Mouse (Mus musculus) heart, embryonic 15.5 days (tissue): Measurements from ENCODE around the gene Snai1. TPM values are rescaled to one million over a fixed set of nuclear protein-coding genes. Genes with fewer than 3 reads are reported as not detected.

Experiments used
- ATAC-seq: fragments of 200-750 bp; cut with Nextera tagmentation; replicated peaks from 2 replicates; pipeline ENCODE4 v1.8.0; 2017; ENCODE audit warnings: low read depth, moderate TSS enrichment; ENCODE audit not compliant: insufficient number of reproducible peaks, insufficient read depth, low FRiP score
- H3K27ac ChIP-seq: fragments of 300-500 bp; sonication (generic); 2 replicates; pipeline ENCODE4 v1.5.1; 2015; ENCODE audit warnings: mild to moderate bottlenecking, inconsistent platforms
- H3K27me3 ChIP-seq: fragments of 300-500 bp; sonication (generic); 2 replicates; pipeline ENCODE4 v1.6.1; 2015; ENCODE audit warnings: inconsistent platforms
- H3K36me3 ChIP-seq: fragments of 300-500 bp; sonication (generic); 2 replicates; pipeline ENCODE4 v1.6.1; 2015; ENCODE audit warnings: mild to moderate bottlenecking, inconsistent platforms
- H3K4me1 ChIP-seq: fragments of 300-500 bp; sonication (generic); replicated peaks from 2 replicates; pipeline ENCODE4 v1.6.1; 2015; ENCODE audit warnings: inconsistent platforms
- H3K4me2 ChIP-seq: fragments of 300-500 bp; sonication (generic); 2 replicates; pipeline ENCODE4 v1.6.1; 2015; ENCODE audit warnings: inconsistent platforms, mild to moderate bottlenecking, moderate library complexity
- H3K4me3 ChIP-seq: fragments of 300-500 bp; sonication (generic); 2 replicates; pipeline ENCODE4 v1.5.1; 2015; ENCODE audit warnings: mild to moderate bottlenecking, inconsistent platforms
- H3K9ac ChIP-seq: fragments of 300-500 bp; sonication (generic); 2 replicates; pipeline ENCODE4 v1.6.1; 2015; ENCODE audit warnings: mild to moderate bottlenecking, inconsistent platforms
- H3K9me3 ChIP-seq: fragments of 300-500 bp; sonication (generic); replicated peaks from 2 replicates; pipeline ENCODE4 v1.6.1; 2016; ENCODE audit warnings: inconsistent platforms
- WGBS: fragments of 180-500 bp; shearing (Covaris S2); methylation state at CpG from one replicate; pipeline ENCODE4 v1.1.7; 2015; ENCODE audit warnings: mixed read lengths; 5-methylcytosine and 5-hydroxymethylcytosine counted together
- polyA plus RNA-seq: library from polyadenylated mRNA; unstranded; fragments of >200 nt; fragmentation: Nextera tagmentation; extraction: Ambion mirVana; gene quantifications from 2 replicates; pipeline ENCODE4 v1.2.1, GENCODE M21; 2015

Snai1 gene
- polyA plus RNA-seq, 1 experiment from 2014 or later = 14.0 TPM

DNA sequence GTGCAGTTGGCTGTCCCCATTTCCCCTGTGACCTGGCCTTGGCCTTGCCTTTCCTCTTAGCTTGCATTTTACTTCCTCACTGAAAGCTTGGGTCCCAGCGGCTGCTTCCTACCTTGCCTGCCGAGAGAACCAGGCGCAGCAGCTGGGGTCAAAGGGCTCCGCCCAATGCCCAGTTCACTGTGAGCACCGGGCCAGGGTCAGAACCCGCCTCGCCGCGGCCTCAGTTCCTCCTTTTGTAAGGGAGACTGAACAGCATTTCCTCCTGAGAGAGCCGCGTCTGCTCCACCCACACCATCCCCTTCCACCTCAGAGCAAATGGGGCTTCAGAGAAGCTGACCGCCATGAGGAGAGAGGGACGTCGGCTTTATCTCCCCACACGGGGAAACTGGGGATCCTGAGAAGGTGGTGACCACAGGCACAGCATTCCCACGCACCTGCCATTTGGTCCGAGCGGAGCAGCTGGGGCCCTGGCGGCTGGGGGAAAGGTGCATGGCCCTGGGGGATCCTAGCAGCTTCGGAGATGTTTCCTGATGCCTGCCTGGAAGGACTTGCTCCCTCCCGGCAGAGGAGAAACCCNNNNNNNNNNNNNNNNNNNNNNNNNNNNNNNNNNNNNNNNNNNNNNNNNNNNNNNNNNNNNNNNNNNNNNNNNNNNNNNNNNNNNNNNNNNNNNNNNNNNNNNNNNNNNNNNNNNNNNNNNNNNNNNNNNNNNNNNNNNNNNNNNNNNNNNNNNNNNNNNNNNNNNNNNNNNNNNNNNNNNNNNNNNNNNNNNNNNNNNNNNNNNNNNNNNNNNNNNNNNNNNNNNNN, 51.0 kb downstream of the Snai1 start:
- peaks cover 26% of the 10 kb centered on the region for H3K4me1 ChIP-seq
- peak; percentile 37; the same call in 1 of the 2 replicates for ATAC-seq

More for the DNA sequence above, 51.0 kb downstream of the Snai1 start:
- Histone ChIP-seq H3K4me2 (peak overlapping the region; percentile 53), H3K4me3 (peak overlapping the region; percentile 37), H3K27ac (peak overlapping the region; percentile 80), H3K9ac (peak overlapping the region; percentile 45), H3K27me3 (no peaks in the 10 kb centered on the region), H3K36me3 (no peaks in the 10 kb centered on the region), H3K9me3 (no peaks in the 10 kb centered on the region)
- WGBS = 20% methylated on average over 21 of the region's 21 CpGs

Other genes starting within 250 kb of the Snai1 start
- gene B4galt5, start 189.0 kb upstream of the Snai1 start, polyA plus RNA-seq = 11.7 and 12.7 TPM in 2 replicates
- gene Slc9a8, start 116.5 kb upstream of the Snai1 start, polyA plus RNA-seq = 14.9 and 21.5 TPM in 2 replicates
- 57.9 and 73.0 TPM in 2 replicates for gene Rnf114, start 45.5 kb upstream of the Snai1 start, polyA plus RNA-seq
- 13.8 and 14.9 TPM in 2 replicates for gene Spata2, start 45.3 kb upstream of the Snai1 start, polyA plus RNA-seq
- gene Ube2v1, start 93.9 kb downstream of the Snai1 start, polyA plus RNA-seq = 179 and 216 TPM in 2 replicates
- 7.3 TPM in 1 of 2 replicates, not detected in the other for gene Gm20431, start 123.3 kb downstream of the Snai1 start, polyA plus RNA-seq
- 10.2 and 14.3 TPM in 2 replicates for gene Cebpb, start 150.7 kb downstream of the Snai1 start, polyA plus RNA-seq
- 35.3 and 45.7 TPM in 2 replicates for gene Tmem189, start 151.6 kb downstream of the Snai1 start, polyA plus RNA-seq